Mouse (Mus musculus): ENCODE results near the gene Rpusd1. TPM values are rescaled to one million over a fixed set of nuclear protein-coding genes. Genes with fewer than 3 reads are reported as not detected.
A peak's percentile ranks its signal among the peaks of the same experiment; 100 is the strongest.
"Not testable (repeated sequence)": the region's sequence is repeated elsewhere in the genome, so short reads cannot be mapped to it uniquely, and the experiment has no call there.

Gene Rpusd1
- polyA plus RNA-seq, 1 experiment from 2014 or later = 17.2 TPM

GRCm38 (mm10) chr17:25723470-25723869 lies 4.0 kb upstream of the Rpusd1 start:
- Histone ChIP-seq H3K27ac (ENCODE audit: low read depth, low read length) (no peak overlapping the region), H3K9ac (ENCODE audit: low read depth, low read length) (no peak overlapping the region), H3K4me1 (replicated peaks; ENCODE audit: control insufficient read depth, insufficient read depth, low read length) (peaks cover 13% of the 10 kb centered on the region), H3K4me3 (ENCODE audit: low read depth, low read length) (no peak overlapping the region), H3K27me3 (ENCODE audit: control insufficient read depth, insufficient read depth, low read length) (no peaks in the 10 kb centered on the region), H3K4me2 (replicated peaks; ENCODE audit: low read depth, low read length) (no peak overlapping the region), H3K9me3 (ENCODE audit: control insufficient read depth, low read length) (no peaks in the 10 kb centered on the region), H3K36me3 (ENCODE audit: control insufficient read depth, insufficient read depth, low read length) (no peaks in the 10 kb centered on the region; the same call in 1 of the 2 replicates)
- ATAC-seq (ENCODE audit: low FRiP score) (no peak), DNase-seq (ENCODE audit: low spot score) (no peak)
- WGBS = 95% methylated on average over 19 of the region's 19 CpGs

DNA sequence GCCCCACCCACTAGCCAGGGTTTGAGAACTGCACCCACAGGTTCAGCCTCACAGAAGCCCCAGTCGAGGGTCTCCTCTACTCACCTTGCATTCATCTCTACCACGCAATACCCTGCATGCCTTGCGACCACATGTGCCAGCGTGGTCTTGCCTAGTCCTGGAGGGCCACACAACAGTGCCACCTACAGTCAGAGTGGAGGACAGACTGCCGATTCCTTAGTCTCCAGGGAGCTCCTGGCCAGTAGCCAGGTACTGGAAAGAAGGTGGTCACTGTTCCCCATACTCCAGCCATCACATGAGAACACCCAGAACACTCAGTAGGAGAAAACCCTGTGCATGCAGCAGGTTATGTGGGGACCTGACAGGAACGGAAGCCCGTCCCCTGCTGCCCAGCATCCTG lies 3.6 kb upstream of the Rpusd1 start:
- Histone ChIP-seq H3K9ac (ENCODE audit: low read depth, low read length) (no peak overlapping the region), H3K27ac (ENCODE audit: low read depth, low read length) (no peak overlapping the region), H3K27me3 (ENCODE audit: control insufficient read depth, insufficient read depth, low read length) (no peaks in the 10 kb centered on the region), H3K4me3 (ENCODE audit: low read depth, low read length) (no peak overlapping the region), H3K9me3 (ENCODE audit: control insufficient read depth, low read length) (no peaks in the 10 kb centered on the region), H3K4me2 (replicated peaks; ENCODE audit: low read depth, low read length) (no peak overlapping the region), H3K36me3 (ENCODE audit: control insufficient read depth, insufficient read depth, low read length) (no peaks in the 10 kb centered on the region; the same call in 1 of the 2 replicates), H3K4me1 (replicated peaks; ENCODE audit: control insufficient read depth, insufficient read depth, low read length) (peaks cover 14% of the 10 kb centered on the region)
- DNase-seq (ENCODE audit: low spot score) (peak; percentile 19), ATAC-seq (ENCODE audit: low FRiP score) (no peak)
- 85% methylated on average over 7 of the region's 7 CpGs for WGBS

GRCm38 (mm10) chr17:25725264-25725663 lies 2.2 kb upstream of the Rpusd1 start:
- Histone ChIP-seq H3K4me1 (replicated peaks; ENCODE audit: control insufficient read depth, insufficient read depth, low read length) (peaks cover 14% of the 10 kb centered on the region), H3K36me3 (ENCODE audit: control insufficient read depth, insufficient read depth, low read length) (no peaks in the 10 kb centered on the region; the same call in 1 of the 2 replicates), H3K4me2 (replicated peaks; ENCODE audit: low read depth, low read length) (no peak overlapping the region), H3K27ac (ENCODE audit: low read depth, low read length) (no peak overlapping the region), H3K9ac (ENCODE audit: low read depth, low read length) (no peak overlapping the region), H3K4me3 (ENCODE audit: low read depth, low read length) (no peak overlapping the region), H3K9me3 (ENCODE audit: control insufficient read depth, low read length) (no peaks in the 10 kb centered on the region), H3K27me3 (ENCODE audit: control insufficient read depth, insufficient read depth, low read length) (no peaks in the 10 kb centered on the region)
- 78% methylated on average over 6 of the region's 6 CpGs for WGBS
- no peak for ATAC-seq (ENCODE audit: low FRiP score)
- DNase-seq (ENCODE audit: low spot score) = no peak

DNA sequence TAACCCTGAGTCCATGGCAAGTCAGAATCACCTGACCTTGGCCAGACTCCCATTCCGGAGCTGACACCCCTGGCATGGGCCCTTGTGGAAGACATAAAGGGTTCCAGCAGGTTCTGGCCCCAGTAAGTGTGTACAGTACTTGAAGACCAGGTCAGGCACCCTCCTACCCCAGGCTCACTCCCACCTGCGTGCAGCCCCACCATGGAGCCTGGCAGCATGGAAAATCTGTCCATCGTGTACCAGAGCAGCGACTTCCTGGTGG lies 470 bp downstream of the Rpusd1 start:
- DNase-seq (ENCODE audit: low spot score) = no peak
- H3K9me3 ChIP-seq (ENCODE audit: control insufficient read depth, low read length) = no peaks in the 10 kb centered on the region
- H3K9ac ChIP-seq (ENCODE audit: low read depth, low read length) = peak overlapping the region; percentile 74
- peak overlapping the region; percentile 6; the same call in 1 of the 2 replicates for H3K27ac ChIP-seq (ENCODE audit: low read depth, low read length)
- H3K4me1 ChIP-seq (replicated peaks; ENCODE audit: control insufficient read depth, insufficient read depth, low read length) = peaks cover 15% of the 10 kb centered on the region
- H3K4me2 ChIP-seq (replicated peaks; ENCODE audit: low read depth, low read length) = peak overlapping the region; percentile 82
- peak; percentile 39 for ATAC-seq (ENCODE audit: low FRiP score)
- H3K27me3 ChIP-seq (ENCODE audit: control insufficient read depth, insufficient read depth, low read length) = no peaks in the 10 kb centered on the region
- peak overlapping the region; percentile 62 for H3K4me3 ChIP-seq (ENCODE audit: low read depth, low read length)
- H3K36me3 ChIP-seq (ENCODE audit: control insufficient read depth, insufficient read depth, low read length) = no peaks in the 10 kb centered on the region
- 22% methylated on average over 4 of the region's 4 CpGs for WGBS

- Histone ChIP-seq H3K27ac (ENCODE audit: low read depth, low read length) (no peak overlapping the region), H3K9me3 (ENCODE audit: control insufficient read depth, low read length) (no peaks in the 10 kb centered on the region), H3K27me3 (ENCODE audit: control insufficient read depth, insufficient read depth, low read length) (no peaks in the 10 kb centered on the region), H3K4me2 (replicated peaks; ENCODE audit: low read depth, low read length) (no peak overlapping the region), H3K4me1 (replicated peaks; ENCODE audit: control insufficient read depth, insufficient read depth, low read length) (peaks cover 10% of the 10 kb centered on the region), H3K4me3 (ENCODE audit: low read depth, low read length) (no peak overlapping the region), H3K9ac (ENCODE audit: low read depth, low read length) (no peak overlapping the region), H3K36me3 (ENCODE audit: control insufficient read depth, insufficient read depth, low read length) (no peaks in the 10 kb centered on the region)
- 17% methylated on average over 2 of the region's 2 CpGs for WGBS
- DNase-seq (ENCODE audit: low spot score) = peak; percentile 93
- no peak for ATAC-seq (ENCODE audit: low FRiP score)
Measured at GRCm38 (mm10) chr17:25732082-25732481, 4.6 kb downstream of the Rpusd1 start.

- H3K9me3 ChIP-seq (ENCODE audit: control insufficient read depth, low read length) = no peaks in the 10 kb centered on the region
- 92% methylated on average over 5 of the region's 5 CpGs for WGBS
- no peak for DNase-seq (ENCODE audit: low spot score)
- no peak overlapping the region for H3K4me2 ChIP-seq (replicated peaks; ENCODE audit: low read depth, low read length)
- no peaks in the 10 kb centered on the region for H3K27me3 ChIP-seq (ENCODE audit: control insufficient read depth, insufficient read depth, low read length)
- H3K27ac ChIP-seq (ENCODE audit: low read depth, low read length) = no peak overlapping the region
- H3K9ac ChIP-seq (ENCODE audit: low read depth, low read length) = no peak overlapping the region
- H3K4me3 ChIP-seq (ENCODE audit: low read depth, low read length) = no peak overlapping the region
- H3K4me1 ChIP-seq (replicated peaks; ENCODE audit: control insufficient read depth, insufficient read depth, low read length) = 0 out of 2 replicates have a peak, but pooled peaks cover 2% of the 10 kb centered on the region
- no peak for ATAC-seq (ENCODE audit: low FRiP score)
- no peaks in the 10 kb centered on the region for H3K36me3 ChIP-seq (ENCODE audit: control insufficient read depth, insufficient read depth, low read length)
Measured at GRCm38 (mm10) chr17:25735246-25735645, 7.8 kb downstream of the Rpusd1 start.

GRCm38 (mm10) chr17:25735745-25736144 lies 8.3 kb downstream of the Rpusd1 start, which contains the start of gene Mslnl:
TSS of gene Mslnl (plus strand) at chr17:25736042.
- 0 out of 2 replicates have a peak, but pooled peaks cover 2% of the 10 kb centered on the region for H3K4me1 ChIP-seq (replicated peaks; ENCODE audit: control insufficient read depth, insufficient read depth, low read length)
- no peak within 1 kb of the TSS for H3K4me3 ChIP-seq (ENCODE audit: low read depth, low read length)
- 84% methylated on average over 3 of the region's 3 CpGs for WGBS
- no peak within 1 kb of the TSS for H3K9ac ChIP-seq (ENCODE audit: low read depth, low read length)
- ATAC-seq (ENCODE audit: low FRiP score) (no peak), DNase-seq (ENCODE audit: low spot score) (no peak)
- no peaks in the 10 kb centered on the region for H3K36me3 ChIP-seq (ENCODE audit: control insufficient read depth, insufficient read depth, low read length)
- H3K27me3 ChIP-seq (ENCODE audit: control insufficient read depth, insufficient read depth, low read length) = no peaks in the 10 kb centered on the region
- H3K9me3 ChIP-seq (ENCODE audit: control insufficient read depth, low read length) = no peaks in the 10 kb centered on the region
- no peak within 1 kb of the TSS for H3K4me2 ChIP-seq (replicated peaks; ENCODE audit: low read depth, low read length)
- H3K27ac ChIP-seq (ENCODE audit: low read depth, low read length) = no peak within 1 kb of the TSS

GRCm38 (mm10) chr17:25738861-25739260 lies 11.4 kb downstream of the Rpusd1 start:
- WGBS = 82% methylated on average over 7 of the region's 7 CpGs
- no peak overlapping the region for H3K27ac ChIP-seq (ENCODE audit: low read depth, low read length)
- H3K4me1 ChIP-seq (replicated peaks; ENCODE audit: control insufficient read depth, insufficient read depth, low read length) = no peaks in the 10 kb centered on the region
- H3K36me3 ChIP-seq (ENCODE audit: control insufficient read depth, insufficient read depth, low read length) = no peaks in the 10 kb centered on the region
- H3K9me3 ChIP-seq (ENCODE audit: control insufficient read depth, low read length) = no peaks in the 10 kb centered on the region
- H3K4me3 ChIP-seq (ENCODE audit: low read depth, low read length) = no peak overlapping the region
- ATAC-seq (ENCODE audit: low FRiP score) (no peak), DNase-seq (ENCODE audit: low spot score) (no peak)
- H3K27me3 ChIP-seq (ENCODE audit: control insufficient read depth, insufficient read depth, low read length) = no peaks in the 10 kb centered on the region
- H3K4me2 ChIP-seq (replicated peaks; ENCODE audit: low read depth, low read length) = no peak overlapping the region
- no peak overlapping the region for H3K9ac ChIP-seq (ENCODE audit: low read depth, low read length)

- H3K9ac ChIP-seq (ENCODE audit: low read depth, low read length); DNase-seq (ENCODE audit: low spot score); H3K9me3 ChIP-seq (ENCODE audit: control insufficient read depth, low read length); ATAC-seq (ENCODE audit: low FRiP score); H3K4me3 ChIP-seq (ENCODE audit: low read depth, low read length); H3K27ac ChIP-seq (ENCODE audit: low read depth, low read length); H3K36me3 ChIP-seq (ENCODE audit: control insufficient read depth, insufficient read depth, low read length); H3K4me1 ChIP-seq (replicated peaks; ENCODE audit: control insufficient read depth, insufficient read depth, low read length); H3K4me2 ChIP-seq (replicated peaks; ENCODE audit: low read depth, low read length); H3K27me3 ChIP-seq (ENCODE audit: control insufficient read depth, insufficient read depth, low read length): not testable (repeated sequence)
- 72% methylated on average over 12 of the region's 12 CpGs for WGBS
Measured at GRCm38 (mm10) chr17:25741471-25741870, 14.0 kb downstream of the Rpusd1 start.

Measured in hindbrain, embryonic 11.5 days (tissue).